Mouse (Mus musculus): ENCODE results near the gene Pum2. TPM values are rescaled to one million over a fixed set of nuclear protein-coding genes. Genes with fewer than 3 reads are reported as not detected.

The Pum2 gene
- total and polyA plus RNA-seq, 2 experiments = 18.0 to 43.0 TPM

DNA sequence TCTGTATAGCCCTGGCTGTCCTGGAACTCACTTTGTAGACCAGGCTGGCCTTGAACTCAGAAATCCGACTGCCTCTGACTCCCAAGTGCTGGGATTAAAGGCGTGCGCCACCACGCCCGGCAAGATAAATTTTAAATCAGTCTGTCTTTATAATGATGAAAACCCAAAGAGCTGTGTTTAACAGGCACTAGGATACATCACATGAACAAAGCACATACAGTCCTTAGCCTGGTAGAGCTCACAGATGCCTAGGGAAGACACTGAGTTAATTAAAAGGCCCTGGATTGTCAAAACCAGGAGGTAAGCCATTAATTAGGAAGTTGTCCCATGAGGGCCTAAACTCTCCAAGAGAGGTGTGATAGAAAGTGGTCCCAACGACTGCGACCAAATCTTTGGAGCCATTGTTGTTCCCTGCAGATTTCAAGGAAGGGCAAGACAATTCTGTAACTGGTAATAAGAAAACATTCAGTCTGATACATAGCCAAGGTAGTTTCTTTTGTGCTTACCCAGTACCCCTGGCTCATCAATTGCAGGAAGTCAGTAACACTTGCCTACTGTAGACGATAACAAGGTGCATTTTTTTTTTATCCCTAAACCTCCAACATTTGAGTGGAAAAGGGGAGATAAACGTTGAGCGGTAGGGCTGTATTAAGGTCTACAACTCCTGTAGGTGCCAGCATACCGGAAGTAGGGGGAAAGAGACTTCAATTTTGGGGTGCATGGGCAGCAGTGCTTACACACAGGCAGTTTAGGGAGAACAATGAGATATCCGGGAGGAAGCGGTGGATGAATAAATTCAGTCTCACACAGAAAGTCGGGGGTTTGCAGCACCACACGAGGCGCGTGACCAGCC lies 587 bp upstream of the Pum2 start:
- Histone ChIP-seq H3K79me2 (ENCODE audit: control insufficient read depth, insufficient read depth, low read length) (peaks cover 12% of the 10 kb centered on the region), H3K36me3 (ENCODE audit: control insufficient read depth, insufficient read depth, low read length) (no peaks in the 10 kb centered on the region), H3K9ac (ENCODE audit: low read depth, low read length) (peak overlapping the region; percentile 97), H3K4me1 (ENCODE audit: control insufficient read depth, insufficient read depth, low read length) (peaks cover 19% of the 10 kb centered on the region), H3K4me3 (ENCODE audit: insufficient read depth, low read depth, low read length) (peak overlapping the region; percentile 99), H3K27ac (replicated peaks; ENCODE audit: insufficient read depth, low read depth, low read length) (peak overlapping the region; percentile 98), H3K27me3 (ENCODE audit: control insufficient read depth, insufficient read depth, low read length) (no peaks in the 10 kb centered on the region)
- WGBS = 43% methylated on average over 17 of the region's 17 CpGs
- TF ChIP-seq CTCF (IDR thresholded peaks at IDR 0.05; ENCODE audit: low read depth, low read length) (no peak), POLR2A (IDR thresholded peaks at IDR 0.05; ENCODE audit: extremely low read depth, insufficient read depth, low read length) (no peak)
- no peak for DNase-seq (ENCODE audit: extremely low read depth, low read depth, low spot score)

DNA sequence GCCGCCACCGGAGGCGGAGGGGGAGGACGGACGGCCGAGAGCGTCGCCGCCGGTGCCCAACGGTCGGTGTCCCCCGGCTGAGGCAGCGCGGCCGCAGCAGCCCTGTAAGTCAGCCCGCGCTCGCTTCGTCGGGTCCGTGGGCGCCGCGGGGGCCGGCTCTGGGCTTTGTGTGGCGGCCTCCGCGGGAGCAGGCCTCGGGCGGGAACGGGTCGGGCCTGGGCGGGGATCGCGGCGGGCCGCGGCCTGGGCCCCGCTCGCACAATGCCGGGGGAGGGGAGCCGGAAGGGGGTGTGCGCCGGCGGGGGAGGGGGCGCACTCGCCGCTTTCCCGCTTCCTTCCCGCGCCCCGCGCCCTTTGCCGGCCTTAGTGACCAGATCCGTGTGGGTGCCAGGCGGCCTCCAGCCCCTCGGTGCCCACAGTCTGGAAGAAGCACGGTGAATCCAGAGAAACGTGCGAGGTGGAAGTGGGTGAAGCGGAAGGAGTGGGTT lies 487 bp downstream of the Pum2 start:
- no peak for DNase-seq (ENCODE audit: extremely low read depth, low read depth, low spot score)

DNA sequence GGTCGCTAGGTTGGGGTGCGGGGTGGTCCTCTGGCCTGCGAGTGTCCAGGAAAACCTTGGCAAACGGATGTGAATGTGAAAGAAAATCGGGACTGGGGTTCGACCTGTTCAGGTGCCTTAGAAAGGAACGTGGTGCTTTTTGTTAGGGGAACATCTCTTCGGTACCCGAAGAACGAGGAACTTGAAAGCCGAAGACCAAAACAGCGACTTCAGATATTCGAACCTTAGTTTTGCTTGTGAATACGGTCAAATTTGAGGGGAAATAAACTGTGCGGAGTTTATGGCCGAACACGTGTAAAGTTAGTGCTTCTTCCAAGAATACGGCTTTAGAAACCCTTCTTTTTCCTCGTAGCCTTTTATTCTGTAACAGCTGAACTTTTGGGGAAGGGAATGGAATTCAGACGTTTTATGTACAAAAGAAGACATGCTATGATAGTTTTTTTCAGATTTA lies 982 bp downstream of the Pum2 start:
- no peak for DNase-seq (ENCODE audit: extremely low read depth, low read depth, low spot score)
- no peak for TF ChIP-seq CTCF (IDR thresholded peaks at IDR 0.05; ENCODE audit: low read depth, low read length)
- no peak for TF ChIP-seq POLR2A (IDR thresholded peaks at IDR 0.05; ENCODE audit: extremely low read depth, insufficient read depth, low read length)

More for the DNA sequence above, 487 bp downstream of the Pum2 start:
- Histone ChIP-seq H3K27me3 (ENCODE audit: control insufficient read depth, insufficient read depth, low read length) (no peaks in the 10 kb centered on the region), H3K79me2 (ENCODE audit: control insufficient read depth, insufficient read depth, low read length) (peaks cover 13% of the 10 kb centered on the region), H3K9ac (ENCODE audit: low read depth, low read length) (peak overlapping the region; percentile 99), H3K36me3 (ENCODE audit: control insufficient read depth, insufficient read depth, low read length) (no peaks in the 10 kb centered on the region), H3K4me3 (ENCODE audit: insufficient read depth, low read depth, low read length) (peak overlapping the region; percentile 100), H3K4me1 (ENCODE audit: control insufficient read depth, insufficient read depth, low read length) (peaks cover 19% of the 10 kb centered on the region), H3K27ac (replicated peaks; ENCODE audit: insufficient read depth, low read depth, low read length) (peak overlapping the region; percentile 93)
- TF ChIP-seq POLR2A (IDR thresholded peaks at IDR 0.05; ENCODE audit: extremely low read depth, insufficient read depth, low read length) (no peak), CTCF (IDR thresholded peaks at IDR 0.05; ENCODE audit: low read depth, low read length) (no peak)
- under 1% methylated on average over 61 of the region's 62 CpGs for WGBS

DNA sequence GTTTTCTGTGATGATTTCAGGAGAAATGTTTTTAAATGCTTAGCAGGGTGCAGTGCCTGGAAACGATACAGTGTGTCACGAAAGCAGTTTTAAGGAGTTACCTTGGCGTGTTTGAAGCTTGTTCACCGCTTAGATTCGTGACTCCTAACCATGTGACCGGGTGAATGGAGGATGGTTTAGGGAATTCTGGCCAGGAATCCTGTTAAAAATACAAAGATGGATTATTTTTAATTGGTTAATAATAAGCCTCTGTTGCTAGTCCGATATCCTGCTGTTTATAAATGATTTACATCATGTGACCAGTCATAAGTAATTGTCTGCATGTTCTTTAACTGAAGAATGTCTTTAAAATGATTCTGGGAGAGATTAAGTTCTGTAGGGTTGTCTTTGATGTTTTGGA lies 1.4 kb downstream of the Pum2 start:
- H3K27ac ChIP-seq (replicated peaks; ENCODE audit: insufficient read depth, low read depth, low read length) = 0 out of 2 replicates have a peak overlapping the region, but pooled peaks have one; percentile 59
- TF ChIP-seq POLR2A (IDR thresholded peaks at IDR 0.05; ENCODE audit: extremely low read depth, insufficient read depth, low read length) = no peak
- no peak for TF ChIP-seq CTCF (IDR thresholded peaks at IDR 0.05; ENCODE audit: low read depth, low read length)
- WGBS = 0% methylated on average over 7 of the region's 7 CpGs
- H3K36me3 ChIP-seq (ENCODE audit: control insufficient read depth, insufficient read depth, low read length) = no peaks in the 10 kb centered on the region
- H3K27me3 ChIP-seq (ENCODE audit: control insufficient read depth, insufficient read depth, low read length) = no peaks in the 10 kb centered on the region
- peaks cover 19% of the 10 kb centered on the region for H3K4me1 ChIP-seq (ENCODE audit: control insufficient read depth, insufficient read depth, low read length)
- peak overlapping the region; percentile 78 for H3K9ac ChIP-seq (ENCODE audit: low read depth, low read length)
- H3K79me2 ChIP-seq (ENCODE audit: control insufficient read depth, insufficient read depth, low read length) = peaks cover 15% of the 10 kb centered on the region
- H3K4me3 ChIP-seq (ENCODE audit: insufficient read depth, low read depth, low read length) = peak overlapping the region; percentile 100
- DNase-seq (ENCODE audit: extremely low read depth, low read depth, low spot score) = peak; percentile 76

More for the DNA sequence above, 982 bp downstream of the Pum2 start:
- Histone ChIP-seq H3K27ac (replicated peaks; ENCODE audit: insufficient read depth, low read depth, low read length) (peak overlapping the region; percentile 59), H3K27me3 (ENCODE audit: control insufficient read depth, insufficient read depth, low read length) (no peaks in the 10 kb centered on the region), H3K9ac (ENCODE audit: low read depth, low read length) (peak overlapping the region; percentile 99), H3K4me3 (ENCODE audit: insufficient read depth, low read depth, low read length) (peak overlapping the region; percentile 100), H3K4me1 (ENCODE audit: control insufficient read depth, insufficient read depth, low read length) (peaks cover 19% of the 10 kb centered on the region), H3K79me2 (ENCODE audit: control insufficient read depth, insufficient read depth, low read length) (peaks cover 15% of the 10 kb centered on the region), H3K36me3 (ENCODE audit: control insufficient read depth, insufficient read depth, low read length) (no peaks in the 10 kb centered on the region)
- WGBS = 1% methylated on average over 20 of the region's 20 CpGs

DNA sequence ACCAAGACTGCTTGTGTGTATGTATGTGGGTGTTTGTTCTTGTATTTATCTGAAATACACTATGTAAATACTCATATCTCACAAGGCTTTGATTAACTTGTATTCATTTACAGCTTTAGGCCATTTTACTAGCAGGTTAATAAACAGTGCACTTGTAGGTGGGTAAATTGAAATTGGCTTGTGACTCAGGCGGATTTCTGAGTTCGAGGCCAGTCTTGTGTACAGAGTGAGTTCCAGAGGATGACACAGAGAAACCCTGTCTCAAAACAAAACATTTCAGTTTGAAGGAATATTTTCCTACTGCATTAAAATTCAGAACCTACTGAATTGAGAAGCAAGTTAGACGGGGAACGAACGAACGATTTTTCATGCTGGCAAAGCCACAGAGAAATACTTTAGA lies 2.4 kb downstream of the Pum2 start:
- Histone ChIP-seq H3K27ac (replicated peaks; ENCODE audit: insufficient read depth, low read depth, low read length) (no peak overlapping the region), H3K4me3 (ENCODE audit: insufficient read depth, low read depth, low read length) (no peak overlapping the region), H3K27me3 (ENCODE audit: control insufficient read depth, insufficient read depth, low read length) (no peaks in the 10 kb centered on the region), H3K36me3 (ENCODE audit: control insufficient read depth, insufficient read depth, low read length) (no peaks in the 10 kb centered on the region), H3K9ac (ENCODE audit: low read depth, low read length) (no peak overlapping the region), H3K79me2 (ENCODE audit: control insufficient read depth, insufficient read depth, low read length) (peaks cover 20% of the 10 kb centered on the region), H3K4me1 (ENCODE audit: control insufficient read depth, insufficient read depth, low read length) (peaks cover 19% of the 10 kb centered on the region)
- 25% methylated on average over 6 of the region's 6 CpGs for WGBS
- no peak for TF ChIP-seq POLR2A (IDR thresholded peaks at IDR 0.05; ENCODE audit: extremely low read depth, insufficient read depth, low read length)
- no peak for TF ChIP-seq CTCF (IDR thresholded peaks at IDR 0.05; ENCODE audit: low read depth, low read length)
- peak; percentile 54 for DNase-seq (ENCODE audit: extremely low read depth, low read depth, low spot score)

DNA sequence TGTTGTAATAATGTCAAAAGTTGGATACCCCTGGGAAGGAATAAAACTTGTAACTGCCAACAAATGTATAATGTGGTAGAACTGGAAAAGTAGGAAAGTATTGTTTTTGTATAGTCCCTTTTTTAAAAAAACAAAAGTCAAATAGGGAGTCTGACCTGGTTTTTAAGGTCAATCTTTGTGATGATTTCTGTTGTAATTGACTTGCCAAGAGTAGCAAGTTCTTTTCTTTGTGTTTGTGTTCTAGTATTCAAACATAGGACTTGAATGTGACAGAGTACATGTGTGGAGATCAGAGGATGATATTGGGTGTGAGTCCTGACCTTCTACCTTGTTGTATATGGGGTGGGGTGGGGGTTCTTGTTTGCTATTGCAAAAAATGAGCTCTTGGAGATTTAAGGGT lies 4.0 kb downstream of the Pum2 start:
- no peak overlapping the region for H3K4me3 ChIP-seq (ENCODE audit: insufficient read depth, low read depth, low read length)
- no peaks in the 10 kb centered on the region for H3K36me3 ChIP-seq (ENCODE audit: control insufficient read depth, insufficient read depth, low read length)
- DNase-seq (ENCODE audit: extremely low read depth, low read depth, low spot score) = peak; percentile 59
- H3K27me3 ChIP-seq (ENCODE audit: control insufficient read depth, insufficient read depth, low read length) = no peaks in the 10 kb centered on the region
- TF ChIP-seq CTCF (IDR thresholded peaks at IDR 0.05; ENCODE audit: low read depth, low read length) = no peak
- no peak overlapping the region for H3K27ac ChIP-seq (replicated peaks; ENCODE audit: insufficient read depth, low read depth, low read length)
- peaks cover 23% of the 10 kb centered on the region for H3K79me2 ChIP-seq (ENCODE audit: control insufficient read depth, insufficient read depth, low read length)
- no peak overlapping the region for H3K9ac ChIP-seq (ENCODE audit: low read depth, low read length)
- peaks cover 19% of the 10 kb centered on the region for H3K4me1 ChIP-seq (ENCODE audit: control insufficient read depth, insufficient read depth, low read length)
